Mouse (Mus musculus): ENCODE data around the gene Kat6b. TPM values are rescaled to one million over a fixed set of nuclear protein-coding genes. Genes with fewer than 3 reads are reported as not detected.

Gene Kat6b
- total and polyA plus RNA-seq, 2 experiments from 2014 or later = 16.9 to 35.8 TPM

DNA sequence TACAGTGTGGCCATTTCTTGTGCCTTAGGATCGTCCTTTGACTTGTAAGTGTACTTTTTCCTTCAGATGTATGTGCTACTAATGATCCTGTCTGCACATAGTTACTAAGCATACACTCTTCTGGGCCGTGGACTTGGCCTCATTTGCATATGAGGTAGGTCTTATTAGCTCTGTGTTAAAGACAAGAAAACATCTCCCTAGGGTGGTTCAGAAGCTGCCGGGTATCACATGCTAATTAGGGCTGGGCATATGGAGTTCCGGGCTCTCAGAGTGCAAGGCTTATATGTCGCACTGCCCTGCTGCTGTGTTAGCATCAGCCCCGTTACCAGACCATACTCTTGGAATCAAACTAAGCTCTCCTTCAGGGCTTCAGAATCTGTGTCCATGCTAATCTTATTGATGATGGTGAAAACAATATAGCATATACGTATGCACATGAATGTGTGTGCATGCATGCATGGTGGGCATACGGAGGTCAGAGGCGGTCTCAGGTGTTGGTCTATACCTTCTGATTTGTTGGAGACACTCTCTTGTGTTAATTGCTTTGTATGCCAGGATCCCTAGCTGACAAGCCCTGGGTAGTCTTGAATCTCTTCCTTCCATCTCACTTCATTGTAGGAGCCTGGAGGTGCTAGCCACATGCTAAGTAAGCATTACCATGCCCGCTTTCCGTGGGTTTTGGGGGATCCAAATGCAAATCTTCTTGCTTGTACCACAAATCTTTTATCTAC lies 53.5 kb downstream of the Kat6b start:
- Histone ChIP-seq H3K4me1 (ENCODE audit: insufficient read depth) (peaks cover 6% of the 10 kb centered on the region; the same call in 1 of the 2 replicates), H3K27me3 (ENCODE audit: insufficient read depth, low read length) (no peaks in the 10 kb centered on the region), H3K9me3 (ENCODE audit: low read length) (no peaks in the 10 kb centered on the region), H3K36me3 (ENCODE audit: insufficient read depth) (no peaks in the 10 kb centered on the region), H3K27ac (ENCODE audit: low read depth, low read length) (peak overlapping the region; percentile 42), H3K4me3 (ENCODE audit: low read depth, low read length) (no peak overlapping the region), H3K4me2 (ENCODE audit: low read depth) (peak overlapping the region; percentile 4; the same call in 1 of the 2 replicates), H3K9ac (0 out of 2 replicates have a peak overlapping the region, but pooled peaks have one; percentile 2)
- TF ChIP-seq CTCF (IDR thresholded peaks at IDR 0.05; ENCODE audit: low read depth) = no peak
- ATAC-seq = peak; percentile 21; the same call in 1 of the 2 replicates
- DNase-seq = no peak
- WGBS = 46% methylated on average over 11 of the region's 11 CpGs

DNA sequence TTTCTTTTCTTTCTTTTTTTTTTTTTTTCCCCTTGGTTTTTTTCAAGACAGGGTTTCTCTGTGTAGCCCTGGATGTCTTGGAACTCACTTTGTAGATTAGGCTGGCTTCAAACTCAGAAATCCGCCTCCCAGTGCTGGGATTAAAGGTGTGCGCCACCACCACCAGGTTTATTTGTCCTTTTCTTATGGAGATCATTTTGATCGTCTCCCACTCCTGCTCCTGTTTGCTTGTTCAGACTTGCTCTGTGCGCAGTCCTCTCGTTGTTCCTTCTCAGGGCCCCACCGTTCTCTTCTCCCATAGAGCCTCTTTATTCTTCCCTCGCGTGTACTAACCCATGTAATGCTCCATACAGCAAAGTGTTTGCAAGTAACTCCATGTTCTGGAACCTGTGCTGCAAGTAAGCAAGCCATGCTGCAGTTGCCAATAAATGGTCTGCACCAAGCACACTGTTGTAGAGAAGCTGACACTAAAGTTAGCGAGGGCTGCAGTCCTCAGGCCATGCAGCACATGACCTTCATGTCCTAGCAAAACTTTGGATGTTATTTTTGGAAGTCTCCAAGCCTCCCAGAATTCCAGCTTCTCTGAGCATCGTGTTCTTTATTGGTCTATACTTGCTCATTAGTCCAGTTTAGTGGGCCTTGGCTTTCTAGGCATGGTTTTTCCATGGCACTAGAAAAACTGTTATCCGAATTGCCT lies 55.4 kb downstream of the Kat6b start:
- WGBS = 79% methylated on average over 11 of the region's 11 CpGs
- Histone ChIP-seq H3K27ac (ENCODE audit: low read depth, low read length) (no peak overlapping the region), H3K4me3 (ENCODE audit: low read depth, low read length) (no peak overlapping the region), H3K4me1 (ENCODE audit: insufficient read depth) (peaks cover 6% of the 10 kb centered on the region; the same call in 1 of the 2 replicates), H3K36me3 (ENCODE audit: insufficient read depth) (no peaks in the 10 kb centered on the region), H3K9ac (no peak overlapping the region), H3K4me2 (ENCODE audit: low read depth) (no peak overlapping the region), H3K27me3 (ENCODE audit: insufficient read depth, low read length) (no peaks in the 10 kb centered on the region), H3K9me3 (ENCODE audit: low read length) (no peaks in the 10 kb centered on the region)
- TF ChIP-seq CTCF (IDR thresholded peaks at IDR 0.05; ENCODE audit: low read depth) = no peak
- no peak for ATAC-seq
- no peak for DNase-seq

DNA sequence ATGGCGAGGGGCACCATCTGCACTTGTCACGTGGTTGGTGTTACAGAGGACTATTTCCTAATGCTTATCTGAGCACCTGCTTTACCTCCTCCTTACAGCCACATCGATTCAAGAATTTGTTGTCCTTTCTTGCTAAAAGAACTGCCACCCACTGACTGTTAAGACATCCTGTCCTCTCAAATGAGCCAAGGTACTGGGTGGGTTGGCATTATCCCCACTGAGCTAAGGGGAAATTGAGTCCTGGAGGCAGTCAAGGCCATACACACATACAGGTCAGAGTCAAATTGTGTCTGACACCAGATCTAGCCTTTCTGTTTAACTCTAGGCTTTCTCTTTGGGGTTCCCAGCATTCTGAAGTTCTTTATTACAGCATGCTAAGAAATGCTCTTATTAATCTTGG lies 56.6 kb downstream of the Kat6b start:
- H3K36me3 ChIP-seq (ENCODE audit: insufficient read depth) = peaks cover 5% of the 10 kb centered on the region; the same call in 1 of the 2 replicates
- no peak for DNase-seq
- TF ChIP-seq CTCF (IDR thresholded peaks at IDR 0.05; ENCODE audit: low read depth) = no peak

DNA sequence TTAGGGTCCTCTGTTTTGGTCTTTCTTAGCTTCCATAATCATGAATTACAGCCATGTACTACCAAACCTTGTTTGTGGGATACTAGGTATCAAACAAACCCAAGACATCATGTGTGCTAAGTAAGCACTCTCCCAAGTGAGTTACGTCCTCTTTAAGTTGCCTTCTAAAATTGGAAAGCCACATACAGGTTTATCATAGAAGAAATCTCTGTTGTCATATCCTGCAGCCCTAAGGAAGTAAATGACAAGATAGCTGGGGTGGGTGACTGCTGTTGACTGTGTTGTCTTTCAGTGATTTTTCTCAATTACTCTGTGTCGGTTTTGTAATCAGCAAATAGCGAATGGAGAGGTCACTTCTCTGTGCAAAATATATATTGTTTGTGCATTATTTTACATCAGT lies 58.5 kb downstream of the Kat6b start:
- no peak overlapping the region for H3K4me2 ChIP-seq (ENCODE audit: low read depth)
- no peak overlapping the region for H3K27ac ChIP-seq (ENCODE audit: low read depth, low read length)
- H3K27me3 ChIP-seq (ENCODE audit: insufficient read depth, low read length) = no peaks in the 10 kb centered on the region
- H3K9ac ChIP-seq = no peak overlapping the region
- ATAC-seq (no peak), DNase-seq (no peak)
- H3K36me3 ChIP-seq (ENCODE audit: insufficient read depth) = peaks cover 5% of the 10 kb centered on the region; the same call in 1 of the 2 replicates
- TF ChIP-seq CTCF (IDR thresholded peaks at IDR 0.05; ENCODE audit: low read depth) = no peak
- no peak overlapping the region for H3K4me3 ChIP-seq (ENCODE audit: low read depth, low read length)
- H3K4me1 ChIP-seq (ENCODE audit: insufficient read depth) = 0 out of 2 replicates have a peak, but pooled peaks cover 3% of the 10 kb centered on the region
- WGBS = 95% methylated on average over 3 of the region's 3 CpGs
- no peaks in the 10 kb centered on the region for H3K9me3 ChIP-seq (ENCODE audit: low read length)

More for the DNA sequence above, 56.6 kb downstream of the Kat6b start:
- Histone ChIP-seq H3K4me3 (ENCODE audit: low read depth, low read length) (no peak overlapping the region), H3K9me3 (ENCODE audit: low read length) (no peaks in the 10 kb centered on the region), H3K9ac (no peak overlapping the region), H3K4me2 (ENCODE audit: low read depth) (no peak overlapping the region), H3K27ac (ENCODE audit: low read depth, low read length) (no peak overlapping the region), H3K27me3 (ENCODE audit: insufficient read depth, low read length) (no peaks in the 10 kb centered on the region), H3K4me1 (ENCODE audit: insufficient read depth) (peaks cover 6% of the 10 kb centered on the region; the same call in 1 of the 2 replicates)
- no peak for ATAC-seq
- 84% methylated on average over 3 of the region's 3 CpGs for WGBS

DNA sequence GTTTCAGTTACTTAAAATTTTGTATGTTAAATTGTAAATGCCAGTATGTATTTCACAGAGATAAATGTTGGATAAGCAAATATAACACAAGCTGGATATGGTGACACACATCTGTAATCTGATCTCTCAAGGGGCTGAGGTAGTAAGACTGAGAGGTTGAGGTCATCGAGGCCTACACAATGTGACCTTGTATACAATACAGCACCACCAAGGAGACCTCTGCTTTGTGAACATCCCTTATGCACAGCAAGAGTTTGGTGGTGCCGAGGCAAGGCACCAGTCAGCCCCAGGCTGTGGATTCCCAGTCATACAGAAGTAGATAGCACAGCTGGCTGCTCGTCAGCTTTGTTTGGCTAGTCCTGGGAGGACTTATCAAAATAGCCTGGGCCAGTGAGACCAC lies 59.1 kb downstream of the Kat6b start:
- Histone ChIP-seq H3K4me2 (ENCODE audit: low read depth) (no peak overlapping the region), H3K27ac (ENCODE audit: low read depth, low read length) (no peak overlapping the region), H3K9me3 (ENCODE audit: low read length) (no peaks in the 10 kb centered on the region), H3K4me1 (ENCODE audit: insufficient read depth) (no peaks in the 10 kb centered on the region), H3K36me3 (ENCODE audit: insufficient read depth) (peaks cover 5% of the 10 kb centered on the region; the same call in 1 of the 2 replicates), H3K27me3 (ENCODE audit: insufficient read depth, low read length) (no peaks in the 10 kb centered on the region), H3K4me3 (ENCODE audit: low read depth, low read length) (no peak overlapping the region), H3K9ac (no peak overlapping the region)
- 71% methylated on average over 3 of the region's 3 CpGs for WGBS
- DNase-seq (no peak), ATAC-seq (no peak)
- no peak for TF ChIP-seq CTCF (IDR thresholded peaks at IDR 0.05; ENCODE audit: low read depth)

DNA sequence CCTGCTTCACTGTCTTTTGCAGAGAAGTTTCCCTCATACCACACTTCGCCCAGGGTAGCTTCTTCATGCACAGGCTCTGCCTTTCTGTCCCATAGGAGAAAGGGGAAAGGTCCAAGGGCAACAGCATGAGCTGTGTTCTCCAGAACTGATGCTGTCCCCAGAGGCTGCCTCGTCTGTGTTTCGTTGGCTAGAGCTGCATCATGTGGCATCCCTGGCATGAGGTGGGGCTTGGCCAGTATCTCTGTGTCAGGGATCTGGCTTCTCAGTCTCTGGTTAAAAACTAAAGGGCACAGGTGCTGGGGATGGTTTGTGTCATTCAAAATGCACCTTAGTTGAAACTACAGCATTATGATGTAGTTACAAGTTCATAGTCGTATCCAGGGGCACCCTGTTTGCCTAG lies 64.3 kb downstream of the Kat6b start:
- H3K4me2 ChIP-seq (ENCODE audit: low read depth) = no peak overlapping the region
- 58% methylated on average over 4 of the region's 4 CpGs for WGBS
- peaks cover 11% of the 10 kb centered on the region; the same call in 1 of the 2 replicates for H3K4me1 ChIP-seq (ENCODE audit: insufficient read depth)
- H3K9ac ChIP-seq = no peak overlapping the region
- H3K9me3 ChIP-seq (ENCODE audit: low read length) = no peaks in the 10 kb centered on the region
- DNase-seq (no peak), ATAC-seq (no peak)
- no peak overlapping the region for H3K4me3 ChIP-seq (ENCODE audit: low read depth, low read length)
- H3K36me3 ChIP-seq (ENCODE audit: insufficient read depth) = peaks cover 5% of the 10 kb centered on the region; the same call in 1 of the 2 replicates
- H3K27ac ChIP-seq (ENCODE audit: low read depth, low read length) = no peak overlapping the region
- TF ChIP-seq CTCF (IDR thresholded peaks at IDR 0.05; ENCODE audit: low read depth) = no peak
- H3K27me3 ChIP-seq (ENCODE audit: insufficient read depth, low read length) = no peaks in the 10 kb centered on the region

DNA sequence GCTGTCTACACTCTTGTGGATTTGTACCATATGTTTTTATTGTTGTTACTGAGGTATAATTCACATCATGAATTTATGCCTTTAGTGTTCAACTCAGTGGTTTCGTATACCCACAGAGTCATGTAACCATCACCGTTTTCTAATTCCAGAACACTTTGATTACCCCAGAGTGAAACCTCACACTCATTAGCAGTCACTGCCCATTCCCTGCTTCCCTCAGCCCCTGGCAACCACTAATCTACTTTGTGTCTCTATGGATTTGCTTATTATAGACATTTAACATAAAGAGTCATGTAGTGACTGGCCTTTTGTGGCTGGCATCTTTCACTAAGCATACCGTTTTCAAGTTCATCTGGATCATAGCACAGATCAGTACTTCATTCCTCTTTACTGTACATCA lies 65.1 kb downstream of the Kat6b start:
- TF ChIP-seq CTCF (IDR thresholded peaks at IDR 0.05; ENCODE audit: low read depth) = no peak
- no peak overlapping the region for H3K9ac ChIP-seq
- no peak overlapping the region for H3K4me2 ChIP-seq (ENCODE audit: low read depth)
- no peaks in the 10 kb centered on the region for H3K9me3 ChIP-seq (ENCODE audit: low read length)
- H3K27me3 ChIP-seq (ENCODE audit: insufficient read depth, low read length) = no peaks in the 10 kb centered on the region
- peaks cover 5% of the 10 kb centered on the region; the same call in 1 of the 2 replicates for H3K36me3 ChIP-seq (ENCODE audit: insufficient read depth)
- peaks cover 11% of the 10 kb centered on the region; the same call in 1 of the 2 replicates for H3K4me1 ChIP-seq (ENCODE audit: insufficient read depth)
- 0 out of 2 replicates have a peak overlapping the region, but pooled peaks have one; percentile 37 for H3K27ac ChIP-seq (ENCODE audit: low read depth, low read length)
- 13% methylated on average over 3 of the region's 3 CpGs for WGBS
- H3K4me3 ChIP-seq (ENCODE audit: low read depth, low read length) = no peak overlapping the region
- ATAC-seq (no peak), DNase-seq (no peak)
